Mouse (Mus musculus) lung, adult 2 months (tissue): ENCODE results near the gene Col6a4.

ENCODE experiments used
- CTCF ChIP-seq: fragments of 200-500 bp; IDR thresholded peaks from 2 replicates; pipeline ENCODE4 v1.5.1; 2011; ENCODE audit warnings: mild to moderate bottlenecking, low read length, control low read depth; ENCODE audit not compliant: insufficient read depth
- POLR2A ChIP-seq: fragments of 200-500 bp; IDR thresholded peaks from 2 replicates; pipeline ENCODE4 v1.6.1; 2011; ENCODE audit warnings: low read depth, mild to moderate bottlenecking, control low read depth, low read length, borderline replicate concordance; ENCODE audit errors: extremely low read depth

DNA sequence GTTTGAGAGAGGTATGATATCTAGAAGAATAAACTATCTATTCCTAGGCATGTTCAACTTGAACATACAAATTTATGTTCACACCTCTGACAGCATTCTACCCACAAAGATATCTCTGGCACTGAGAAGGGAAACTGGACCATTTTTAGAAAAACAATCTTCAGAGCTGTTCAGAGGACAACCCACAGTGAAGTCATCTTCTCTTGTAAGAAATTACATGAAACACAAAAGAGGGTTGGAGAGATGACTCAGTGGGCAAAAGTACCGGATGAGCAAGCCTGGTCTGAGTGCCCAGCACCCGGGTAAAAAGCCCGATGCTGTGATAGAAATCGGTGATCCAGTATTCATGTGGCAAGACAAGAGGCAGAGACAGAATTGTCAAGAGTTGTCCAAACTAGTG lies 43.1 kb downstream of the Col6a4 start:
- TF ChIP-seq POLR2A (no peak), CTCF (no peak)
